Mouse (Mus musculus) midbrain, embryonic 15.5 days (tissue): ENCODE data around the gene Sptb. TPM values are rescaled to one million over a fixed set of nuclear protein-coding genes. Genes with fewer than 3 reads are reported as not detected.

Experiments
- ATAC-seq: fragments of 200-750 bp; cut with Nextera tagmentation; replicated peaks from 2 replicates; pipeline ENCODE4 v1.8.0; 2017; ENCODE audit warnings: moderate TSS enrichment
- H3K27ac ChIP-seq: fragments of 300-500 bp; sonication (generic); 2 replicates; pipeline ENCODE4 v1.5.1; 2015; ENCODE audit warnings: mild to moderate bottlenecking, inconsistent platforms
- H3K27me3 ChIP-seq: fragments of 300-500 bp; sonication (generic); replicated peaks from 2 replicates; pipeline ENCODE4 v1.6.1; 2015; ENCODE audit warnings: inconsistent platforms
- H3K36me3 ChIP-seq: fragments of 300-500 bp; sonication (generic); replicated peaks from 2 replicates; pipeline ENCODE4 v1.6.1; 2015; ENCODE audit warnings: inconsistent platforms
- H3K4me1 ChIP-seq: fragments of 300-500 bp; sonication (generic); 2 replicates; pipeline ENCODE4 v1.6.1; 2015; ENCODE audit warnings: inconsistent platforms
- H3K4me2 ChIP-seq: fragments of 300-500 bp; sonication (generic); 2 replicates; pipeline ENCODE4 v1.6.1; 2015; ENCODE audit warnings: inconsistent platforms, mild to moderate bottlenecking, moderate library complexity
- H3K4me3 ChIP-seq: fragments of 300-500 bp; sonication (generic); 2 replicates; pipeline ENCODE4 v1.5.1; 2015; ENCODE audit warnings: mild to moderate bottlenecking, inconsistent platforms
- H3K9ac ChIP-seq: fragments of 300-500 bp; sonication (generic); 2 replicates; pipeline ENCODE4 v1.6.1; 2015; ENCODE audit warnings: mild to moderate bottlenecking, inconsistent platforms
- H3K9me3 ChIP-seq: fragments of 300-500 bp; sonication (generic); 2 replicates; pipeline ENCODE4 v1.6.1; 2016; ENCODE audit warnings: inconsistent platforms
- WGBS: fragments of 180-500 bp; shearing (Covaris S2); methylation state at CpG from one replicate; pipeline ENCODE4 v1.1.7; 2015; ENCODE audit warnings: mixed read lengths; 5-methylcytosine and 5-hydroxymethylcytosine counted together
- polyA plus RNA-seq: library from polyadenylated mRNA; unstranded; fragments of >200 nt; fragmentation: Nextera tagmentation; extraction: Ambion mirVana; gene quantifications from 2 replicates; pipeline ENCODE4 v1.2.1, GENCODE M21; 2015

Gene Sptb
- polyA plus RNA-seq = 3.5 and 3.6 TPM in 2 replicates

GRCm38 (mm10) chr12:76710351-76711100, at the start of gene Sptb:
TSS of gene Sptb (minus strand) at chr12:76710547.
- peak within 1 kb of the TSS; percentile 82 for H3K9ac ChIP-seq
- WGBS = under 1% methylated on average over 40 of the region's 40 CpGs
- no peaks in the 10 kb centered on the region for H3K9me3 ChIP-seq
- no peaks in the 10 kb centered on the region for H3K36me3 ChIP-seq
- H3K27me3 ChIP-seq = peaks cover 21% of the 10 kb centered on the region
- H3K4me2 ChIP-seq = peak within 1 kb of the TSS; percentile 98
- ATAC-seq = peak; percentile 86
- peak within 1 kb of the TSS; percentile 87 for H3K4me3 ChIP-seq
- H3K4me1 ChIP-seq = peaks cover 20% of the 10 kb centered on the region
- peak within 1 kb of the TSS; percentile 60 for H3K27ac ChIP-seq

GRCm38 (mm10) chr12:76752652-76753318, 42.4 kb upstream of the Sptb start:
- ATAC-seq = no peak
- H3K4me3 ChIP-seq = no peak overlapping the region

GRCm38 (mm10) chr12:76750866-76751459, 40.6 kb upstream of the Sptb start:
- Histone ChIP-seq H3K4me2 (no peak overlapping the region), H3K9ac (no peak overlapping the region), H3K4me3 (no peak overlapping the region), H3K4me1 (no peaks in the 10 kb centered on the region), H3K9me3 (no peaks in the 10 kb centered on the region), H3K36me3 (no peaks in the 10 kb centered on the region), H3K27me3 (no peaks in the 10 kb centered on the region), H3K27ac (no peak overlapping the region)
- WGBS = 79% methylated on average over 16 of the region's 16 CpGs
- ATAC-seq = no peak

More at GRCm38 (mm10) chr12:76752652-76753318, 42.4 kb upstream of the Sptb start:
- WGBS = 49% methylated on average over 14 of the region's 14 CpGs
- no peak overlapping the region for H3K9ac ChIP-seq
- H3K4me2 ChIP-seq = no peak overlapping the region
- no peaks in the 10 kb centered on the region for H3K4me1 ChIP-seq
- no peaks in the 10 kb centered on the region for H3K27me3 ChIP-seq
- H3K36me3 ChIP-seq = no peaks in the 10 kb centered on the region
- no peak overlapping the region for H3K27ac ChIP-seq
- H3K9me3 ChIP-seq = no peaks in the 10 kb centered on the region

GRCm38 (mm10) chr12:76727955-76728354, 17.6 kb upstream of the Sptb start:
- Histone ChIP-seq H3K4me2 (no peak overlapping the region), H3K9ac (no peak overlapping the region), H3K36me3 (no peaks in the 10 kb centered on the region), H3K9me3 (no peaks in the 10 kb centered on the region), H3K27ac (no peak overlapping the region), H3K4me1 (no peaks in the 10 kb centered on the region), H3K27me3 (no peaks in the 10 kb centered on the region), H3K4me3 (no peak overlapping the region)
- WGBS = 92% methylated on average over 4 of the region's 4 CpGs
- ATAC-seq = no peak

- Histone ChIP-seq H3K9me3 (no peaks in the 10 kb centered on the region), H3K36me3 (no peaks in the 10 kb centered on the region), H3K4me1 (no peaks in the 10 kb centered on the region), H3K4me2 (no peak overlapping the region), H3K27ac (no peak overlapping the region), H3K9ac (no peak overlapping the region), H3K4me3 (no peak overlapping the region), H3K27me3 (no peaks in the 10 kb centered on the region)
- ATAC-seq = no peak
- WGBS = 67% methylated on average over 3 of the region's 3 CpGs
Observed at GRCm38 (mm10) chr12:76722026-76722425, 11.7 kb upstream of the Sptb start.

- Histone ChIP-seq H3K27ac (no peak overlapping the region), H3K4me1 (no peaks in the 10 kb centered on the region), H3K9ac (no peak overlapping the region), H3K4me2 (no peak overlapping the region), H3K4me3 (no peak overlapping the region), H3K36me3 (no peaks in the 10 kb centered on the region), H3K27me3 (no peaks in the 10 kb centered on the region), H3K9me3 (no peaks in the 10 kb centered on the region)
- ATAC-seq = no peak
Observed at GRCm38 (mm10) chr12:76720572-76720971, 10.2 kb upstream of the Sptb start.

GRCm38 (mm10) chr12:76718384-76718783, 8.0 kb upstream of the Sptb start:
- H3K4me1 ChIP-seq = no peaks in the 10 kb centered on the region
- H3K9ac ChIP-seq = no peak overlapping the region
- ATAC-seq = no peak
- WGBS = 82% methylated on average over 4 of the region's 4 CpGs
- H3K4me3 ChIP-seq = no peak overlapping the region
- no peak overlapping the region for H3K27ac ChIP-seq
- no peak overlapping the region for H3K4me2 ChIP-seq
- H3K9me3 ChIP-seq = no peaks in the 10 kb centered on the region
- H3K27me3 ChIP-seq = peaks cover 3% of the 10 kb centered on the region; the same call in 1 of the 2 replicates
- H3K36me3 ChIP-seq = no peaks in the 10 kb centered on the region

GRCm38 (mm10) chr12:76709795-76710350, 474 bp downstream of the Sptb start:
- Histone ChIP-seq H3K4me1 (peaks cover 20% of the 10 kb centered on the region), H3K4me3 (peak overlapping the region; percentile 87), H3K27me3 (peaks cover 18% of the 10 kb centered on the region), H3K9me3 (no peaks in the 10 kb centered on the region), H3K9ac (peak overlapping the region; percentile 82), H3K4me2 (peak overlapping the region; percentile 98), H3K36me3 (no peaks in the 10 kb centered on the region), H3K27ac (peak overlapping the region; percentile 60)
- ATAC-seq = peak; percentile 85
- 2% methylated on average over 49 of the region's 55 CpGs for WGBS

- H3K4me1 ChIP-seq = peaks cover 20% of the 10 kb centered on the region
- 4% methylated on average over 33 of the region's 34 CpGs for WGBS
- H3K9ac ChIP-seq = peak overlapping the region; percentile 82
- peak overlapping the region; percentile 98 for H3K4me2 ChIP-seq
- H3K27me3 ChIP-seq = peaks cover 18% of the 10 kb centered on the region
- H3K9me3 ChIP-seq = no peaks in the 10 kb centered on the region
- H3K27ac ChIP-seq = no peak overlapping the region
- H3K36me3 ChIP-seq = no peaks in the 10 kb centered on the region
- H3K4me3 ChIP-seq = peak overlapping the region; percentile 87
- ATAC-seq = peak; percentile 70
Observed at GRCm38 (mm10) chr12:76708956-76709794, 1.2 kb downstream of the Sptb start.

GRCm38 (mm10) chr12:76708181-76708580, 2.2 kb downstream of the Sptb start:
- H3K27me3 ChIP-seq = peaks cover 18% of the 10 kb centered on the region
- no peaks in the 10 kb centered on the region for H3K36me3 ChIP-seq
- 80% methylated on average over 3 of the region's 3 CpGs for WGBS
- no peak overlapping the region for H3K9ac ChIP-seq
- no peak overlapping the region for H3K4me2 ChIP-seq
- H3K9me3 ChIP-seq = no peaks in the 10 kb centered on the region
- H3K4me3 ChIP-seq = no peak overlapping the region
- no peak overlapping the region for H3K27ac ChIP-seq
- no peak for ATAC-seq
- peaks cover 20% of the 10 kb centered on the region for H3K4me1 ChIP-seq

GRCm38 (mm10) chr12:76696380-76696935, 13.9 kb downstream of the Sptb start:
- Histone ChIP-seq H3K4me3 (no peak overlapping the region), H3K27ac (no peak overlapping the region), H3K4me2 (no peak overlapping the region), H3K27me3 (no peaks in the 10 kb centered on the region), H3K9me3 (no peaks in the 10 kb centered on the region), H3K4me1 (peaks cover 8% of the 10 kb centered on the region), H3K9ac (no peak overlapping the region), H3K36me3 (no peaks in the 10 kb centered on the region)
- ATAC-seq = no peak
- 88% methylated on average over 13 of the region's 13 CpGs for WGBS
